Mouse (Mus musculus) T-helper 2 cell (primary cell): ENCODE data around the gene Olfr1513.
"Not testable (repeated sequence)": the region's sequence is repeated elsewhere in the genome, so short reads cannot be mapped to it uniquely, and the experiment has no call there.

Source experiments
- in situ Hi-C: fragments of 300-600 bp; cut with MboI, MseI; formaldehyde crosslinking; loops from one replicate; pipeline ENCODE4 v1.15.1; 2025; ENCODE audit warnings: high pct_unique_total_duplicates

Olfr1513 gene

DNA sequence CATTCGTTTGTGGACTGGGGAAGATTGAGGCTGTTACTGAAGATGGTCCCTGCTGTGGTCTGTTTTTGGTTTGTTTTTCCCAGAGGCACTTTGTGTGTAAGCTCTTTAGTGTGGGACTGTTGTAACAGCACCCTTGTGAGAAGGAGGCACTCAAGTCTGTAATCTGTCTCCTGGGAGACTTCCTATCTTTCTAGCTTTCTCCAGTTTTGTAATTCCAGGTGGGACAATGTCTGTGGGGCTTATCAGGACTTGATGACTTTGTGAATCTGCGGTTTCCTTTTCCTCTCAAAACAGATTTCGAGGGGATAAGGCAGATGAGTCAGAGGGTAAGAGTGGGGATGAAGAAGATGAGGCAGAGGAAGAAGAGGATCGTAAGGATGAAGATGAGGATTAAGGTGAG, at the start of gene Olfr1513:
Gene Olfr1513 (minus strand): TSS at position 101 of the 400 bp plus-strand sequence.
- in situ Hi-C loops: no loop called here

DNA sequence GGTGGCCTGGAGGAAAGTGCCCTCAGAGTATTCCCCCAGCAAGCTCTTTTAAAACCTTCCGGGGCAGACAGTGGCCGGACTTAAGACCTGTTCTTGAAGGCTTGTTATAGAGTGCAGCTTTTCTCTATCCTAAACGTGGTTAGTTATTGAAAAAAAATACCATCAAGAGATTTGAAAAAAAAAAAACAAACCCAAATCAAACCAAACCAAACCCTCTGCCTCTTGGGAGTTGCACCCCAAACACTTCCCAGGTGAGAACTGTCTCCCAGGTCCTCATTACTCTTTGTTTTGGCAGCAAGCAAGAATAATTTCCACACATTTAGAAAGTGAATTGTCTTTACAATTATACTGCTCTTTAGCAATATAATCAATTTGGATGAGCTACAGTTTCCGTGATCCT, 41.1 kb upstream of the Olfr1513 start, which contains the start of gene Olfr1511:
Gene Olfr1511 (minus strand): TSS at position 101 of the 400 bp plus-strand sequence.
- in situ Hi-C loops: no loop called here

DNA sequence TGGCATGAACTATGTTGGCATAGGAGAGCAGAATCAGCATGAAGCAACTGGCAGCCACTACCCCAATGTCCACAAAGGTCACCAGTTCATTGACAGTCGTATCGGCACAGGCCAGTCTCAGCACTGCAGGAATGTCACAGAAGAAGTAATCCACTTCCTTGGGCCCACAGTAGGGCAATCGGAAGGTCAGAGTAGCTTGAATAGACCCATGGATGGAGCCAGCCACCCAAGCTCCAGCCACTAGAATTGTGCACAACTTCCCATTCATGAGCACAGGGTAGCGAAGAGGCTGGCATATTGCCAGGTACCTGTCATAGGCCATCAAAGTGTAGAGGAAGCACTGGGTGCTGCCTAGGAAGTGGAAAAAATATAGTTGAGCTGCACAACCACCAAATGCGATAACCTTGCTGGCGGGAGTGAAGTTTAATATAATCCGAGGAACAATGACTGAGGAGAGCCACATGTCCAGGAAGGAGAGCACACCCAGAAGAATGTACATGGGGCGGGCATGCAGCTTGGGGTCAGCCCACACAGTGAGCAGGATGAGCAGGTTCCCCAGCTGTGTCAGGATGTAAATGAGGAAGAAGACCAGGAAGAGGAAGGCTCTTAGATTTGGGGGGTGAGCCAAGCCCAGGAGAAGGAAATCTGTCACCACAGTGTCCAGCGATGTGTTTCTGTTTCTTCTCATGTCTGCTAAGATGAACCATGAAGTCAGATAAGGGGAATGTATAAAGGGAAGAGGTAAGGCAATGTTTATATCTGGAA, 34.1 kb upstream of the Olfr1513 start:
- in situ Hi-C loops: not testable (repeated sequence)

DNA sequence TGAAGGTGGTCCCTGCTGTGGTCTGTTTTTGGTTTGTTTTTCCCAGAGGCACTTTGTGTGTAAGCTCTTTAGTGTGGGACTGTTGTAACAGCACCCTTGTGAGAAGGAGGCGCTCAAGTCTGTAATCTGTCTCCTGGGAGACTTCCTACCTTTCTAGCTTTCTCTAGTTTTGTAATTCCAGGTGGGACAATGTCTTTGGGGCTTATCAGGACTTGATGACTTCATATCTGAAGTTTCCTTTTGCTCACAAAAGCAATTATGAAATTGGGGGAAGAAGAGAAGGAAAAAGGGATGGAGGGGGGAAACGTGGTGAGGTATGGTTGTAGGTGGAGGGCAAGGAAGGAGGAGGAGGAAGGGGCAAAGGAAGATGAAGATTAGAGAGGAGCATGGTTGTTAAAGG, 22.9 kb upstream of the Olfr1513 start, which contains the start of gene Olfr1512:
Gene Olfr1512 (minus strand): TSS at position 101 of the 400 bp plus-strand sequence.
- in situ Hi-C loops: no loop called here

DNA sequence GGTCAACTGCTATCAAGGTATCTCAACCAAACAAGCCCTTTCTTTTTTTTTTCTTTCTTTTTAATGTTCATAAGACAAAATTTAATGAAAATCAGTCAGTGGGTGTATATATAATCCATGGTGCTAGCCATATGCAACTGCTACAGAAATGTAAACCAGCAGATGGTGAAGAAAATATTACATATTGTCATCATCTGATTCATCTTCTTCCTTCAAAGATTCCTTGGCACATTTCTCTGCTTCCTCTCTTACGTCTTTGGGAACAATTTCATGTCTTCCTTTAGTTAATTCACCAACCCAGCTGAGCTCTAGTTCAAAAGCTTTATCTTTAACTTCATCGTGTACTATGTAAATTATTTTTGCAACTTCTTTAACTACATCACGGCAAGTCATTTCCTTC, 12.5 kb upstream of the Olfr1513 start:
- in situ Hi-C loops: no loop called here

DNA sequence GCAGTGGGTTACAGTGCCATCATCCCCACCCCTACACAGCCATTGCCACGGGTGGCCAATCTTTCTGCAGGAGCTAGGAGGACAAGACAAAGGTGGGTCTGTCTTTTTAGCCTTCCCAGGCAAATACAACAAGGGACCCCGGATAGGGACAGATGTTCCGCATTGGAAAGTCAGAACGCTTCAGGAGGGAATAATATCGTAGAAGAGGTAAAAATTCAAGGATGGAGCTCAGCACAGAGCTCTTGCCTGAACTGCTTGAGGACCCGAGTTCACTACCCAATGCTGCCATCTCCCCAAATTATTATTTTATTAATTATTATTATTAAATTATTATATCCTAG, 16.7 kb downstream of the Olfr1513 start:
- in situ Hi-C loops: no loop called here

DNA sequence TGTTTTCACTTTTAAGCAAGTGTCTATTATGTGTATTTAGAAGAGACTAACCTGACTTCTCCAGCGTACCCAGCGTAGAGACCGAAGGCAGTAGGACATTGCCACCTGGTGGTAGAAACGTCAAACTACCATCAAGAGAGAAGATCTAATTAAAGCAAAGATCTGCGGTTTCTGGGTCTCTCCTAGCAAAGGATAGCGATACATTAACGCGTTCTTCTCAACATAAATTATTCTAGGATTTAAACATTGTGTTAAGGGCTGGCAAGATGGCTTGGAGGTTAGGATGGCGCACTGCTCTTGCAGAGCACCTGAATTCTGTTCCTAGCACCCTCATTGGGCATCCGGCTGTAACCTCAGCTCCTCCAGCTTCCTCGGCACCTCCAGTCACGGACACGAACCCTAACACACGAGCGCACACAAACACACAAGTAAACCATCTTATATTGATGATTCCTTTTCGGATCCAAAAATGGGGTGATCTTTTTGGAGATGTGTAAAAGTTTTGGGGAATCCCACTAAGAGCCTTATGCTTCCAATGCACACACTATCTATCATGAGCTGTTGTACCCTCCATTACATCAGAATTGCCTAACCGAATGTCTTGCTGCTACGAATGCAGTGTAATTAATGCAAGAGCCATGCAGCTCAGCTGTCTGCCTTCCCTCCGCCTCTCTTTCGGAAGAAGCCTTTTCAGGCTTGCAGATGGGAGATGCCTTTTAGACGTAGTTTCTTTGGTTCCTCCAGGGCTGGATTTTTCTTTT, 17.3 kb downstream of the Olfr1513 start:
- in situ Hi-C loops: no loop called here

DNA sequence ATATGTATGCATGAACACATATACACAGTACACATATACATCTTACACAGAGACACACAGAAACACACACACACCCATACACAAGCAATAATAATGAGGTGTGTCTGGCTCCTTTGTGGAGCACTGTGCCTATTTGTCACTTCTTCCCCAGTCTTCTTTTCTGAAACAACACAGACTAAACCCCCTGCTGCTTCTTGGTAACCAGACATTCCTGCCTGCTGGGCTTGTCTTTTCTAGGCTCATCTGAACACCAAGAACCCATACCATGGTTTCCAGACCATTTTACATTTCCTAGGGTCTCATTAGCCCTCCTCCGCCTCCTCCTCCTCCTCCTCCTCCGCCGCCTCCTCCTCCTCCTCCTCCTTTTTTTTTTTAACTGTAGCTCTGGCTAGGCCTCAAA, 24.0 kb downstream of the Olfr1513 start:
- in situ Hi-C loops: no loop called here

DNA sequence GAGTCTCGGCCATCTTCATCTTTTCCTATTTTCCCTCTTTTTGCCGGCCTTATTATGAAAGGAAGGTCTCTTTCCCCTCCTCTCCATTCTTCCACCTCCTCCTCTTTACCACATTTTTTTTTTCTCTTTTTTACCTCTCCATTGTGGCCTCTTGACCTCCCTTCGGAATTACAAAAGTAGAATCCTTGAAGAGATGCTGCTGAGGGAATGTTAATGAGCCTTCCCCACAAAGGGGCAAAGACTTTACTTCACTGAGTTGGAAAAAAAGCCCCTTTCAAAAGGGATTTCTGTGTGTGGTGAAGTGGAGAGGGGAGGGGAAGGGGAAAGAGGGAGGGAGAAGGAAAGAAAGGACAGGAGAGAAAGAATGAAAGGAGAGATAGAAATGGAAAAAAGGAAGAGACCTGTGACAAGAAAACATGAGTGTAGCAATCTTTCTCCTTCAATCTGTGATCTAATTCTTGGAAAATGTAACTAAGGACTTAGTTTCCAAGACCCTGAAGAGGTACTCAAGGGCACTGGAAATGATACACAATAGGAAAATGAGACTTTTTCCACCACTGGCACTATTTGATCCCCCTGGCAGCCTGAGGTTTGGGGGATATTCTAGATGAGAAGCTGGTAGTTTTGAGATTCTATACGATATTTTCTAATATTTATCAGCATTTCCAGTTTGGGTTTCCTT, 25.0 kb downstream of the Olfr1513 start:
- in situ Hi-C loops: no loop called here

DNA sequence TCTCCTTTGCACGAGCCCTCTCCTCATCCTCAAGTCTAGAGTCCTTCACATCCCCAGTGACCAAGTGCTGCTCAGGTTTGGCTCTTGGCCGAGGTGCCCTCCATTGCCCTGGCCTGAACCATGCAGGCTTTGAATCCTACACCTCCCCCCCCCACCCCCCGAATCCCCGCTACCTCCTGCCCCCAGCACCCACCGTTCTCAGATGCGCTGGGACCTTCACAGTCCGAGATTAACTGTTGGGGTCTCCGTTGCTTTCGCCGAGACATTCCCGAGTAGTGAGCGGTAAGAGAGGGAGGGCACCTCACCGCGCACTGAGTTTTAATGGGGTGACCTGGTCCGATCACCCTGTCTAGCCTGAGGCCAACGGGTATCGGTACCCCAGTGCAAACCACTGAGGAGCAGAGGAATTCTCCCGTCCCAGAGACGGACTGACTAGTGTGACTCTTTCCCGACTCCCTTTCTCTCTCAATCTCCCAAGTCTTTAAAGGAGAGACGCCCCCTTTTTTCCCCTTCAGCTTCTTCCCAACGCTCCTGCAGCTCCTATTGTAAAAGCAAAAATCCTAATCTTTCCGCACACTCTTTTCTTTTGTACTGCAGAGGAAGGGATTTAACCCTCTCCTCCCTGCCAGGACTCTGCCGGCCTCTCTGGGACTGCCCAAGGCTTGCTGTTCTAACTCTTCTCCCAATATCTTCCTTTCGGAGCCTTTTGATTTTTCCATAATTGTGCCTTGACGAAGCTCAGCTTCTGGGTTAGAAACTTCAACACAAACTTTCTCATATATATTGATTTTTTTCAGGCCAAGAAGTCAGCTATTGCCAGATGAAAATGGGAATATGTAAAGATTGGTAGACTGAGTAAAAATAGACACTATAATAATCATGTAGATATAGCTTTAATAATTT, 28.0 kb downstream of the Olfr1513 start, which contains the start of gene Sall2:
Gene Sall2 (minus strand): TSS at position 853 of the 903 bp plus-strand sequence.
- in situ Hi-C loops: no loop called here

DNA sequence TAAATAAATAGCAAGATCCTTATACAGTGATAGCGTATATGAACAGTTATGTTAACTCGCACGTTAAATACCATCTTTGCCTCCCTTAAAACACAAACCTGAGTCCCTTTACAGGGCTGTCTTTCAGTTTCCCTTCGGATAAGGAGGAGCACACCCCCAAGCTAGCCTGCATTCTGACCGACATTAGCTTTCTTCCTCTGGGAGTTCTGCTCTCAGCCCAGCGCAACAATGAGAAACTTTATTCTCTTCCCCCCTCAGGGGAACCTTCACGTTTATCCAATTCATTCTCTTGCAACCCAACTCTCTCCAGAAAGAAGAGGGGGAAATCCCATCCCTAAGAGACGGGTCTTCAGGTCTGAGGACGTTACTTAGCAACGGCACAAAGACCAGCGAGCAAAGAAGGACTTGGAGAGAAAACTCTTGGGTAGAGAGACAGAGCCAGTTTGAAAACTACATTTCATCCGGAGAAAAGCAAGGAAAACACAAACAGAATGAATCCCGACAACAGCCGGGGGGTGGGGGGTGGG, 28.8 kb downstream of the Olfr1513 start:
- in situ Hi-C loops: no loop called here

DNA sequence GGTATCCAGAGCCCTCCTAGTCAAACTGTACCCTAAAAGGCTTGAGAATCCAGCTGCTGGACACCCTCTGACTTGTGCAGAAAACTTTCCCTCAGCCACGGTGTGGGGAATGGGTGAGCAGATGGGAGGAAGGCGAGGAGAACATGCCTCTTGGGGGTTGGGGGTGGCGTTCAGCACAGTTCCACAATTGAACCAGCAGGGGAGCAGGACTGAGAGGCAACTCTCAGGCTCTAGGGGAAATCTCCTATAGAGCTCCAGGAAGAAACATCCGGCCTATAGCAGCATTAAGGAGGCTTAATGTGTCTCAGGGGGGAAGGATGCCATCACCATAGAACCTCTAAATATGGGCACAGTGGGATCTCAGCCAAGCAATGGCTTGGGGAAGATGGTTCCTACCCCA, 30.3 kb downstream of the Olfr1513 start:
- in situ Hi-C loops: no loop called here

DNA sequence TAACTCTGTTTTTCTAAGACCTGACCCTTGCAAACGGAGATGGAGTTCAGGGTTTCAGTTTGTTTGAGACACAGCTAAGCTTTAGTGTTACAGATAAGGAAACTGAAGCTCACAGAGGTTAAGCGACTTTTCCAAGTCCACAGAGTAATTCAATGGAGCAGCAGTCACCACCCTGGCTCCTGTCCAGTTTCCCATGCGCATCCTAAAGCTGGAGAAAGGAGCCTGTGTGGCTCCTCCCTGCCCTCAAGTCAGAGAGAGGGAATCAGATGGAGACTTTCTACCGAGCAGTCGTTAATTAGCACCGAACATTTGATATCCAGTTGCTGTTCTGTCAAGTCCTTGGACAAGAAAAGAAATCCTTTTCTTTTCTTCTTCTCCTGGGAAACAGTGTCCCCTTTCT, 36.8 kb downstream of the Olfr1513 start:
- in situ Hi-C loops: no loop called here

DNA sequence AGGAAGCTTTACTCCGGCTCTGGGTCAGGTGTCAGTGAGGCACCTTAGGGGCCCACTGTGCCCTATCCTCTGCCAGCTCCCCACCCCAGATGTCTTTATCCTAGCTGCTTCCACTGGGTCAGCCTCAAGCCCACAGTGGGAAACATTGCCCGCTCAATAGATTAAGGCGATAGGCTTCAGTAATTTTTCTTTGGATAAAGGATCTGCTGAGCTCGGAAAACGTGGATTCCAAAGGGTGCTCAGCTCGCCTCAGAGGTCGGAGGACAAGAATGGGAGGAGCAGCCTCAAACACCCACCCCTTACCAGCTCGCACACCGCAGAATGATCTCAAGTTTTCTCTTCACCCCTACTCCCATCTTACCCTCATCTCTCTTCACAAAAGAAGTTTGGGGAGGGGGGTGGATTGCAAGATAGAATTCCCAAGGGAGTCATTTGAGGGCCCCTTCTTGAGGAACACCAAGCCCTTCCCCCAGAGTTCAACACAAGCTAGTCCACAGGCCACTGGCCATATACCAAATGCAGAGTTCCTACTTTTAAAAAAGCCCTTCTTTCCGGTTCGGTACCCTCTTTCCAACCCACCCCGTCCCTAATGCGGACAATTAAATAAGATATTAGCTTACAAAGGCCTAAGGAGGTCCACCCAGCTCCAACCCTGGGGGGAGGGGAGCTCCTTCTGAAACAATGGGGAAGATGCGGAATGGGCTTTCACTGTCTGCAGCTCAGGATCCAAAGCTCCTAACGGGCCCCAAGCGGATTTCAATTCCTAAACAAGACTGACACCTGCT, 39.6 kb downstream of the Olfr1513 start:
- in situ Hi-C loops: no loop called here

DNA sequence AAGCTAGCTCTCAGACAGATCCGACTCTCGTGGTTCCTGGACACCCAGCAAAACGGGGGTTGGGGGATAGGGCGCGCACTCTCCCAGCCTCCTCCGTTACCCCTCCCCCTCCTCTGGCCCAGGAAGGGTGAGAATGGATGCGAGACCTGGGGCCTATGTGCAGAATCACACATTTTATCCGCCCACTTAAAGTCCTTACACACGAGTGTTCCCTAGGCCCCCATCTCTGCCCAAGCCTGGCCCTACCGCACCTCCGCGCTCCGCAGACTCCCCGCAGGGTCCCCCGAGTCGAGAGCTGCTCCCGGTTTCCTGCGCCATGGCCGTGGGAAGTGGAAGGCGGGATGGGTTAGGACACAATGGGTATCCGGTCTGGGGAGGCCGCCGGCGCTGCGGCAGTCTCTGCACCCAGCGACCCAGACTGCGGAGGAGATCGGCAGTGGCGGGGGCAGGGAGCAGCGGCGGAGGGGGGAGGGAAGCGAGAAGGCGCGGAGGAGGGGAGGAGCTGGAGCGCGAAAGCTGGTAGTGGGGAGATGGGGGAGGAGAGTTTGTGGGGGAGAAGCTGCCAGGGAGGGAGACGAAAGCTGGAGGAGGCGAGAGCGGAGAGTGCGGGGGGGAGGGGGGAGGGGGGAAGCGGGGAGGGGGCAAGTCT, 40.3 kb downstream of the Olfr1513 start:
- in situ Hi-C loops: no loop called here

DNA sequence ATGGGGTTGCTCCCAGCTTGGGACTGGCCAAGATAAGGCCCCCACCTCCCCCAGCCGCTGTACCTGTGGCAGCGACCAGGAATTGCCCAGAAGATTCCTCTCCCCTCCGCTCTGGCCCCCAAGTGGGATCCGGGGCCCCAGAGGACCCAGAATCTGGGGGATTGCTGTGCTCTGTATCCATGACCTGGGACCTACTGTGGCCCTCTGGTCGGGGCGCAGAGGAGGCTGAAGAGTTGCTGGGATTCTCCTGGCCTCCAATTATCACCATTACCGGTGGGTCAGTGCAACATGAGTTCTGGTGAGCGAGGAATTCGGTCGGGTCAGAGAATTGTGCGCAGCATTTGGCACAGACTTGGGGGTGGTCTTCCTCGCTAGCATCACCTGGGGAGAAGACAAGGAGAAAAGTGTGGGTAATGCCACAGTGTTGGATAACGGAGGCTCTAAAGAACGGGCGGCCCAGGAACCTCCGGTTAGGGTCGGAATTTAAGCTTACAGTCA, 40.9 kb downstream of the Olfr1513 start:
- in situ Hi-C loops: no loop called here

DNA sequence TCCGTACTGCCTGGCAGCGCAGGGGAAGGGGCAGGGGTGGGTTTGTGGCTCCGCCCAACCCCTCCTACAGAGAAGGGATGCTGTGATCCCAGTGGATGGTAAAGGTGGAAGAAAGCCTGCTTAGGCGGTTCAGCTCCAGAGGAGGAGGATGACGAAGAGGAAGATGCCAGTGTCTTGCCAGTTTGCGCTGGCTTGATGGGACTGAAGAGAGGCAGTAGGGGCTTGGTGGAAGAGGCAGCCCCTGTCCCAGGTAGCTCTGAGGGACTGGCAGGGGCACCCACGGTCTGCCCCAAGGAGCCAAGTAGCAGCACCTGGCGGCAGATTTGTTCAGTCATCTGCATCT, 41.4 kb downstream of the Olfr1513 start:
- in situ Hi-C loops: no loop called here

DNA sequence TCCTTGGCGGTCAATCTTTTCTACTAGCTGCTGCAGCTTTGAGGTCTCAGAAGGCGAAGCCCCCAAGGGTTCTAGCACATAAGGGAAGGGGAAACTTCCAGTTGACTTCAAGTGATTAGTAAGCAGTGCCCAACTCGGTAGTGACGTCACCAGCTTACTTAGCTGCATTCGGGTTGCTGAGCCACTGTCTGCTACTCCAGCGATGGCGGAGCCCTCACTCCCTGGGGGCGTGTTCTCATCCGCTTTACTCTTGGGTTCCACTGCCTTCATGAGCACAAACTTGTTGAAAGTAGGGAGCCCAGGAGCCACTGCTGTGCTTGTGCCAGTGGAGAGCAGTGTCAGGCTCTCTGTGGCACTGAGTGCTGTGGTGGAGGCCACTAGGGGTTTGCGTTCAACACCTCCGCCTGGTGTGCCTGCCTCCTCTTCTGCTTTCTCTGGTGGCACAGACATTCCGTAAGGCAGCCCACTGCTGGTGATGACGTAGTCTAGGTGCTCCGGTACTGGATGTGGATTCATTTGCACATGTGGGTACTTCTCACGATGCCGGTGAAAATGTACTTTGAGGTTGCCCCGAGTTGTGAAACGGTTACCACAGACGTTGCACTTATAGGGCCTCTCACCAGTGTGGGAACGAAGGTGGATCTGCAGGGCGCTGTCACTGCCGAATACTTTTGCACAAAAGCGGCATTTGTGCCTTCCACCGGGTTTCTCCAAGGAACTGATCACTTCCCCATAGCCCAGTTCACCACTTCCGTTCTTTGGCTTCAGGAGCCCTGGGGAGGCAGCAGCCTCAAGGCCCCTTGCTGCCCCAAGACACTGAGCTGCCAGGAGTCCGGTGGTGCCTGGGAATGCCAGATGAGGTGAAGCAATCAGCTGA, 42.0 kb downstream of the Olfr1513 start:
- in situ Hi-C loops: no loop called here

DNA sequence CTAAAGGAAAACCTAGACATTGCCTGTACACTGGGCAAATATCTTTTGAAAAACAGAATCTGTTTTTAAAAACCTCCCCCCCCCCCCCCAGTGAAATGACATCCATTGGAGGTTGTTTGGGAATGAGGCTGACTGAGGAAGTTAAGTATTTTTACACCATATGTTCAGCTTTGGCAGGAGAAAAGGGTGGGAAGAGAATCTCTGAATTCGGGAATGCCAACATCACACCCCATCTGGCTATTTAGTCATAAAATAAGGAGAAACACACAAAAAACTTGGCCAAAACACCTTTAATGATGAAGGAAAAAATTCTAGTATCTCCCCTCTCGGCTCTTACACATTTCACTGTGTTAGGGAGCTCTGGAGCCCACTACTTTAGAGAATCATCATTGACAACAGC, 45.3 kb downstream of the Olfr1513 start:
- in situ Hi-C loops: no loop called here
